Mouse (Mus musculus) embryonic facial prominence, embryonic 14.5 days (tissue): ENCODE data around the gene Tmem198b. TPM values are rescaled to one million over a fixed set of nuclear protein-coding genes. Genes with fewer than 3 reads are reported as not detected.
A peak's percentile ranks its signal among the peaks of the same experiment; 100 is the strongest.
"Not testable (repeated sequence)": the region's sequence is repeated elsewhere in the genome, so short reads cannot be mapped to it uniquely, and the experiment has no call there.

Experiments used
- ATAC-seq: fragments of 200-750 bp; cut with Nextera tagmentation; 2 replicates; pipeline ENCODE4 v1.8.0; 2017; ENCODE audit warnings: low read depth, moderate number of reproducible peaks, moderate TSS enrichment
- DNase-seq: peaks from one replicate; pipeline ENCODE4 v3.0.0-alpha.2; 2015; ENCODE audit warnings: low spot score
- H3K27ac ChIP-seq: fragments of 300-500 bp; sonication (generic); replicated peaks from 2 replicates; pipeline ENCODE4 v1.5.1; 2014; ENCODE audit warnings: low read depth, mild to moderate bottlenecking, low read length, moderate library complexity
- H3K27me3 ChIP-seq: fragments of 300-500 bp; sonication (generic); replicated peaks from 2 replicates; pipeline ENCODE4 v1.6.1; 2014; ENCODE audit warnings: low read length; ENCODE audit not compliant: control insufficient read depth, insufficient read depth
- H3K36me3 ChIP-seq: fragments of 300-500 bp; sonication (generic); 2 replicates; pipeline ENCODE4 v1.6.1; 2014; ENCODE audit warnings: low read length, mixed read lengths; ENCODE audit not compliant: control insufficient read depth, insufficient read depth
- H3K4me1 ChIP-seq: fragments of 300-500 bp; sonication (generic); 2 replicates; pipeline ENCODE4 v1.6.1; 2014; ENCODE audit warnings: antibody characterized with exemption, low read length; ENCODE audit not compliant: control insufficient read depth, insufficient read depth
- H3K4me2 ChIP-seq: fragments of 300-500 bp; sonication (generic); 2 replicates; pipeline ENCODE4 v1.6.1; 2014; ENCODE audit warnings: low read depth, mild to moderate bottlenecking, low read length, moderate library complexity, mixed read lengths
- H3K4me3 ChIP-seq: fragments of 300-500 bp; sonication (generic); 2 replicates; pipeline ENCODE4 v1.5.1; 2014; ENCODE audit warnings: low read depth, mild to moderate bottlenecking, low read length
- H3K9ac ChIP-seq: fragments of 300-500 bp; sonication (generic); 2 replicates; pipeline ENCODE4 v1.6.1; 2014; ENCODE audit warnings: low read depth, mild to moderate bottlenecking, low read length, moderate library complexity, mixed read lengths
- H3K9me3 ChIP-seq: fragments of 300-500 bp; sonication (generic); 2 replicates; pipeline ENCODE4 v1.6.1; 2016; ENCODE audit warnings: low read length; ENCODE audit not compliant: control insufficient read depth
- WGBS: fragments of 180-500 bp; shearing (Covaris S2); extraction: QIAGEN DNeasy Blood & Tissue Kit; methylation state at CpG from one replicate; pipeline ENCODE4 v1.1.7; 2014; 5-methylcytosine and 5-hydroxymethylcytosine counted together
- polyA plus RNA-seq: library from polyadenylated mRNA; unstranded; fragments of >200 nt; fragmentation: Nextera tagmentation; extraction: Ambion mirVana; gene quantifications from 2 replicates; pipeline ENCODE4 v1.2.1, GENCODE M21; 2014

The Tmem198b gene
- polyA plus RNA-seq, 1 experiment from 2014 or later = 13.7 TPM

DNA sequence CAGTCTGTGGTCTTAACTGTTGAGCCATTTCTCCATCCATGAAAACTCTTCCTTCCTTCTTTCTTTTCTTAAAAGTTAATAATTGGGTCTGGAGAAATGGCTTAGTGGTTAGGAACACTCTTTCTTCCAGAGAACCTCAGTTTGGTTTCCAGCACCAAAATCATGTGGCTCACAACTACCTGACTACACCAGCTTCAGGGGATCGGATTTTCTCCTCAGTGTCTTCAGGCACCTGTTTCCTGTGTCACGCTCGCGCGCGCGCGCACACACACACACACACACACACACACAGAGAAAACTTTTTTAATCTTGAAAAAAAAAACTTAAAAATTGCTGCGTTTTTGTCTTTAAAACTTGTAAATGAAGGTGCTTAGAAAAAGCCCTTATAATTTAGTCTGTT is 19.7 kb upstream of the Tmem198b start:
- Histone ChIP-seq H3K27ac (no peak overlapping the region), H3K4me1 (peaks cover 14% of the 10 kb centered on the region), H3K27me3 (no peaks in the 10 kb centered on the region), H3K9ac (no peak overlapping the region), H3K9me3 (no peaks in the 10 kb centered on the region), H3K4me3 (no peak overlapping the region), H3K36me3 (peaks cover 32% of the 10 kb centered on the region), H3K4me2 (no peak overlapping the region)
- ATAC-seq (no peak), DNase-seq (no peak)
- WGBS = 95% methylated on average over 9 of the region's 9 CpGs

- H3K4me2 ChIP-seq = peak overlapping the region; percentile 94
- not testable (repeated sequence) for H3K27ac ChIP-seq, H3K27me3 ChIP-seq, ATAC-seq, H3K9me3 ChIP-seq, DNase-seq, H3K9ac ChIP-seq
- H3K36me3 ChIP-seq = peaks cover 39% of the 10 kb centered on the region
- H3K4me3 ChIP-seq = peak overlapping the region; percentile 93
- peaks cover 14% of the 10 kb centered on the region for H3K4me1 ChIP-seq
- 74% methylated on average over 4 of the region's 4 CpGs for WGBS
Observed at GRCm38 (mm10) chr10:128823087-128823486, 18.9 kb upstream of the Tmem198b start.

- H3K4me3 ChIP-seq = peak overlapping the region; percentile 93
- H3K4me1 ChIP-seq = peaks cover 14% of the 10 kb centered on the region
- peak overlapping the region; percentile 94 for H3K4me2 ChIP-seq
- H3K27ac ChIP-seq = peak overlapping the region; percentile 68; the same call in 1 of the 2 replicates
- H3K9ac ChIP-seq = peak overlapping the region; percentile 91
- peaks cover 39% of the 10 kb centered on the region for H3K36me3 ChIP-seq
- 3% methylated on average over 13 of the region's 13 CpGs for WGBS
- ATAC-seq = no peak
- no peaks in the 10 kb centered on the region for H3K9me3 ChIP-seq
- H3K27me3 ChIP-seq = no peaks in the 10 kb centered on the region
- no peak for DNase-seq
Observed at GRCm38 (mm10) chr10:128822135-128822534, 18.0 kb upstream of the Tmem198b start.

- under 1% methylated on average over 45 of the region's 46 CpGs for WGBS
- ATAC-seq = peak; percentile 99
- peaks cover 14% of the 10 kb centered on the region for H3K4me1 ChIP-seq
- H3K27ac ChIP-seq = peak within 1 kb of the TSS; percentile 68; the same call in 1 of the 2 replicates
- H3K27me3 ChIP-seq = no peaks in the 10 kb centered on the region
- H3K36me3 ChIP-seq = peaks cover 42% of the 10 kb centered on the region
- peak within 1 kb of the TSS; percentile 91 for H3K9ac ChIP-seq
- H3K4me3 ChIP-seq = peak within 1 kb of the TSS; percentile 93
- H3K9me3 ChIP-seq = no peaks in the 10 kb centered on the region
- H3K4me2 ChIP-seq = peak within 1 kb of the TSS; percentile 94
- peak; percentile 100 for DNase-seq
Observed at GRCm38 (mm10) chr10:128821358-128822056, 17.3 kb upstream of the Tmem198b start, which contains the start of gene Ormdl2. Gene Ormdl2 (minus strand): TSS chr10:128821645.

- Histone ChIP-seq H3K27me3 (no peaks in the 10 kb centered on the region), H3K9me3 (no peaks in the 10 kb centered on the region), H3K27ac (no peak overlapping the region), H3K4me2 (no peak overlapping the region), H3K36me3 (peaks cover 49% of the 10 kb centered on the region), H3K9ac (no peak overlapping the region), H3K4me1 (peaks cover 14% of the 10 kb centered on the region), H3K4me3 (no peak overlapping the region)
- ATAC-seq = no peak
- no peak for DNase-seq
- 76% methylated on average over 4 of the region's 4 CpGs for WGBS
Observed at GRCm38 (mm10) chr10:128820217-128820616, 16.0 kb upstream of the Tmem198b start.

DNA sequence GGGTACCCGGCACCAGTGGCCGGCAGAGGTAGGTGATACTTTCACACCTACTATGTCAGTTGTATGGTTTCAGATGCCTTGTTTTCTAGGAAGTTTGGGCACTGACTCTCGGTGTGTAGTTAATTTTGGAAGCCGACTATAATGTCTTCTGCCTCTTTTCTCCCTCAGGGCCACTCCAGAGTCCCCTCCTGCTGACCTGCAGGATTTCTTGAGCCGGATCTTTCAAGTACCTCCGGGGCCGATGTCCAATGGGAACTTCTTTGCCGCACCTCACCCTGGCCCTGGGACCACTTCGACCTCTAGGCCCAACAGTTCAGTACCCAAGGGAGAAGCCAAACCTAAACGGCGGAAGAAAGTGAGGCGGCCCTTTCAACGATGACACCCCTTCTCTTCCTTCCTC is 12.9 kb upstream of the Tmem198b start, which contains the start of gene Sarnp:
Sarnp (plus strand) TSS at position 301 of the 400 bp plus-strand sequence.
- no peak within 1 kb of the TSS for H3K4me3 ChIP-seq
- ATAC-seq (no peak), DNase-seq (no peak)
- no peak within 1 kb of the TSS for H3K27ac ChIP-seq
- H3K36me3 ChIP-seq = peaks cover 69% of the 10 kb centered on the region
- WGBS = 85% methylated on average over 13 of the region's 13 CpGs
- no peaks in the 10 kb centered on the region for H3K27me3 ChIP-seq
- H3K4me1 ChIP-seq = no peaks in the 10 kb centered on the region
- no peak within 1 kb of the TSS for H3K9ac ChIP-seq
- H3K9me3 ChIP-seq = no peaks in the 10 kb centered on the region
- no peak within 1 kb of the TSS for H3K4me2 ChIP-seq

DNA sequence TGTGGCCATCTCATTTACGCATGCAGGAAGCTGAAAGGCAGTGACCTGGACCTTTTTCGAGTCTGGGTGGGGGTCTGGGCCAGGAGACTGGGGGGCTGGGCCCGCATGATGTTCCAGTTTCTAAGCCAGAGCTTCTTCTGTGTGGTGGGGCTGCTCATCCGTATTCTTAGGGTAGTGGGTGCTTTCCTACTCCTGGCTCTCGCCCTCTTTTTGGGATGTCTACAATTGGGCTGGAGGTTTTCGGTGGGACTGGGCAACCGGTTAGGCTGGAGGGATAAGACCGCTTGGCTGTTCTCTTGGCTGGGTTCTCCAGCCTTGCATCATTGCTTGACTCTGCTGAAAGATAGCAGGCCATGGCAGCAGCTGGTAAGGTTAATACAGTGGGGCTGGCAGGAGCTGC is 2.8 kb upstream of the Tmem198b start:
- Histone ChIP-seq H3K4me2 (peak overlapping the region; percentile 72), H3K27ac (no peak overlapping the region), H3K4me3 (peak overlapping the region; percentile 82), H3K27me3 (no peaks in the 10 kb centered on the region), H3K9ac (peak overlapping the region; percentile 85), H3K9me3 (no peaks in the 10 kb centered on the region), H3K4me1 (peaks cover 42% of the 10 kb centered on the region), H3K36me3 (peaks cover 31% of the 10 kb centered on the region)
- WGBS = 94% methylated on average over 8 of the region's 8 CpGs
- no peak for ATAC-seq
- no peak for DNase-seq

DNA sequence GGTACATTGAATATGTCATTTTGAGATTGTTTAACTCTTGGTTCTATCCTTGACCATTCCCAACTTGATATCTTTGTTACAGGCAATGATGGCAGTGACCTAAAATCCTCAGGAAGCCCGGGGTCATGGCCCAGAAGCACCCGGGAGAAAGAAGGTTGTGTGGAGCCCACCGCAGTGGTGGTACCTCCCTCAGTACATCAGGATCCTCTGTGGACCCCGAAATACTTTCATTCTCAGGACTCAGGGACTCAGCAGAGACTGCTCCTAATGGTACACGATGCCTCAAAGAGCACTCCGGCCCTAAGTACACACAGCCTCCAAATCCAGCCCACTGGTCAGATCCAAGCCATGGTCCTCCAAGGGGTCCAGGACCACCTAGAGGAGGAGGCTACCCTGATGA is 1.9 kb upstream of the Tmem198b start:
- peaks cover 42% of the 10 kb centered on the region for H3K4me1 ChIP-seq
- 0 out of 2 replicates have a peak overlapping the region, but pooled peaks have one; percentile 99 for H3K27ac ChIP-seq
- WGBS = 65% methylated on average over 6 of the region's 6 CpGs
- peak overlapping the region; percentile 72 for H3K4me2 ChIP-seq
- H3K36me3 ChIP-seq = peaks cover 40% of the 10 kb centered on the region
- DNase-seq = no peak
- H3K4me3 ChIP-seq = peak overlapping the region; percentile 82
- no peak for ATAC-seq
- H3K9ac ChIP-seq = peak overlapping the region; percentile 85
- H3K9me3 ChIP-seq = no peaks in the 10 kb centered on the region
- H3K27me3 ChIP-seq = no peaks in the 10 kb centered on the region
